Mouse (Mus musculus) heart, embryonic 16.5 days (tissue): ENCODE measurements around the gene Dnah8. TPM values are rescaled to one million over a fixed set of nuclear protein-coding genes. Genes with fewer than 3 reads are reported as not detected.

Source experiments
- ATAC-seq: fragments of 200-750 bp; cut with Nextera tagmentation; replicated peaks from 2 replicates; pipeline ENCODE4 v1.8.0; 2017; ENCODE audit warnings: moderate number of reproducible peaks; ENCODE audit not compliant: insufficient read depth, low FRiP score; ENCODE audit errors: extremely low read depth
- H3K27ac ChIP-seq: fragments of 300-500 bp; sonication (generic); 2 replicates; pipeline ENCODE4 v1.5.1; 2014; ENCODE audit warnings: mild to moderate bottlenecking, low read length, control low read depth, moderate library complexity
- H3K27me3 ChIP-seq: fragments of 300-500 bp; sonication (generic); 2 replicates; pipeline ENCODE4 v1.6.1; 2014; ENCODE audit warnings: low read length, mixed read lengths; ENCODE audit not compliant: control insufficient read depth, insufficient read depth
- H3K36me3 ChIP-seq: fragments of 300-500 bp; sonication (generic); 2 replicates; pipeline ENCODE4 v1.6.1; 2014; ENCODE audit not compliant: control insufficient read depth, insufficient read depth
- H3K4me1 ChIP-seq: fragments of 300-500 bp; sonication (generic); 2 replicates; pipeline ENCODE4 v1.6.1; 2014; ENCODE audit warnings: low read length, mixed read lengths; ENCODE audit not compliant: control insufficient read depth, insufficient read depth
- H3K4me2 ChIP-seq: fragments of 300-500 bp; sonication (generic); 2 replicates; pipeline ENCODE4 v1.6.1; 2014; ENCODE audit warnings: low read depth, mild to moderate bottlenecking, control low read depth, low read length
- H3K4me3 ChIP-seq: fragments of 300-500 bp; sonication (generic); 2 replicates; pipeline ENCODE4 v1.5.1; 2014; ENCODE audit warnings: mild to moderate bottlenecking, control low read depth, low read length
- H3K9ac ChIP-seq: fragments of 300-500 bp; sonication (generic); 2 replicates; pipeline ENCODE4 v1.6.1; 2014; ENCODE audit warnings: low read length, control low read depth
- H3K9me3 ChIP-seq: fragments of 300-500 bp; sonication (generic); replicated peaks from 2 replicates; pipeline ENCODE4 v1.6.1; 2016; ENCODE audit warnings: low read length; ENCODE audit not compliant: control insufficient read depth
- WGBS: fragments of 180-500 bp; shearing (Covaris S2); extraction: QIAGEN DNeasy Blood & Tissue Kit; methylation state at CpG from one replicate; pipeline ENCODE4 v1.1.7; 2014; 5-methylcytosine and 5-hydroxymethylcytosine counted together
- polyA plus RNA-seq: library from polyadenylated mRNA; unstranded; fragments of >200 nt; fragmentation: Nextera tagmentation; extraction: Ambion mirVana; gene quantifications from 2 replicates; pipeline ENCODE4 v1.2.1, GENCODE M21; 2015

The Dnah8 gene
- polyA plus RNA-seq, 1 experiment from 2014 or later, result 2.9 TPM

DNA sequence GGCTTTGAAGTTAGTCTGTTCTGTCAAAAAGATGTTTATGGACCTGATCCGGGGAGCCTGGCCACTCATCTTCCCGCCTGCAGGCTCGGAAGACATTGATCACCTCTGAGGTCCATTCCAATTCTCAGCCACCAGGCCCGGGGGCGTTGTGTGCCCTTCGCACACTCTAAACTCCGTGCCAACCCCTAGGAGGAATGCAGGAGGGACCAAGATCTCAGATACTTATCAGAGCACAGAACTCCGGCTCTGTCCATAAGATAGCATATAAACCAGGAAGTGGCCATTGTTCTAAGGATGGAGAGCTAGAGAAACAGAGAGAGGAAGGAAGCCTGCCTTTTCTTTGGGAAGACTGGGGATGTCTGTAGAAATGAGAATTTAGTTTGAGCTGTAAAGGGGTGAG, 259.4 kb downstream of the Dnah8 start:
- ATAC-seq, result no peak
- Histone ChIP-seq H3K4me3 (no peak overlapping the region), H3K4me1 (peaks cover 8% of the 10 kb centered on the region), H3K27me3 (no peaks in the 10 kb centered on the region), H3K36me3 (no peaks in the 10 kb centered on the region), H3K27ac (no peak overlapping the region), H3K4me2 (no peak overlapping the region), H3K9ac (no peak overlapping the region), H3K9me3 (no peaks in the 10 kb centered on the region; the same call in 1 of the 2 replicates)
- whole genome bisulfite sequencing, result 57% methylated on average over 8 of the region's 8 CpGs

- Histone ChIP-seq H3K36me3 (no peaks in the 10 kb centered on the region), H3K4me3 (no peak overlapping the region), H3K4me2 (no peak overlapping the region), H3K9me3 (no peaks in the 10 kb centered on the region), H3K27ac (no peak overlapping the region), H3K4me1 (no peaks in the 10 kb centered on the region), H3K27me3 (no peaks in the 10 kb centered on the region), H3K9ac (no peak overlapping the region)
- peak; percentile 32; the same call in 1 of the 2 replicates for ATAC-seq
- 28% methylated on average over 1 of the region's 1 CpGs for WGBS
These were observed 267.9 kb downstream of the Dnah8 start for GRCm38 (mm10) chr17:30892086-30892485.

DNA sequence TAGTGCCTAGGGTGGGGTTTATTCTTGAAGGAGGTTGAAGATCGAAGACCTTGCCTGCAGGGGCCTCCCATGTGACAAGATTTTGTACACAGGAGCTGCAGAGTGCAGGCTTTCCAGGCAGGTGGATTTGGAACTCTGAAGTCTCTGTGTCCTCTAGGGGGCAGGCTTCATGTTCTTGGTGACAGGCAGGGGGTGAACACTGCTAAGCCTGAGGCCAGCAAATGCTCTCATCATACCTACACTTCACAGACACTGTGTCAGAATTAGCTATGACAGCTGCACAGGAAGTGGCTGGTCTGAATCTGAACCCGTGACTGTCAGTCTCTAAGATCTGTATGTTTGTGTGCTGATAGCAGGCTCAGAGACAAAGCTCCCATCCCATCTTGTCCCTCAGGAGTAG, 268.6 kb downstream of the Dnah8 start:
- no peak; the same call in 1 of the 2 replicates for ATAC-seq
- Histone ChIP-seq H3K36me3 (no peaks in the 10 kb centered on the region), H3K4me1 (no peaks in the 10 kb centered on the region), H3K27me3 (0 out of 2 replicates have a peak, but pooled peaks cover under 1% of the 10 kb centered on the region), H3K9me3 (no peaks in the 10 kb centered on the region), H3K4me2 (no peak overlapping the region), H3K4me3 (no peak overlapping the region), H3K9ac (no peak overlapping the region), H3K27ac (no peak overlapping the region)
- WGBS, result 20% methylated on average over 2 of the region's 2 CpGs

- H3K4me3 ChIP-seq, result no peak overlapping the region
- 0 out of 2 replicates have a peak, but pooled peaks cover 6% of the 10 kb centered on the region for H3K9me3 ChIP-seq
- H3K4me1 ChIP-seq, result peaks cover 4% of the 10 kb centered on the region; the same call in 1 of the 2 replicates
- no peaks in the 10 kb centered on the region for H3K36me3 ChIP-seq
- H3K27me3 ChIP-seq, result peaks cover 30% of the 10 kb centered on the region
- 3% methylated on average over 2 of the region's 2 CpGs for WGBS
- no peak overlapping the region for H3K9ac ChIP-seq
- no peak overlapping the region for H3K27ac ChIP-seq
- ATAC-seq, result no peak
- no peak overlapping the region for H3K4me2 ChIP-seq
These were observed 272.9 kb downstream of the Dnah8 start for GRCm38 (mm10) chr17:30897075-30897474.

GRCm38 (mm10) chr17:30901627-30902026, 277.5 kb downstream of the Dnah8 start, which contains the start of gene Glp1r:
Glp1r (plus strand) TSS chr17:30901817.
- no peak; the same call in 1 of the 2 replicates for ATAC-seq
- H3K36me3 ChIP-seq, result no peaks in the 10 kb centered on the region
- H3K27ac ChIP-seq, result no peak within 1 kb of the TSS
- peaks cover 39% of the 10 kb centered on the region for H3K27me3 ChIP-seq
- H3K4me3 ChIP-seq, result peak within 1 kb of the TSS; percentile 55
- peaks cover 4% of the 10 kb centered on the region; the same call in 1 of the 2 replicates for H3K4me1 ChIP-seq
- peak within 1 kb of the TSS; percentile 53; the same call in 1 of the 2 replicates for H3K9ac ChIP-seq
- H3K9me3 ChIP-seq, result 0 out of 2 replicates have a peak, but pooled peaks cover 6% of the 10 kb centered on the region
- WGBS, result under 1% methylated on average over 35 of the region's 37 CpGs
- peak within 1 kb of the TSS; percentile 81 for H3K4me2 ChIP-seq

GRCm38 (mm10) chr17:30904096-30904495, 279.9 kb downstream of the Dnah8 start:
- no peak for ATAC-seq
- no peak overlapping the region for H3K9ac ChIP-seq
- H3K9me3 ChIP-seq, result 0 out of 2 replicates have a peak, but pooled peaks cover 3% of the 10 kb centered on the region
- peaks cover 37% of the 10 kb centered on the region for H3K27me3 ChIP-seq
- no peak overlapping the region for H3K4me3 ChIP-seq
- peaks cover 4% of the 10 kb centered on the region; the same call in 1 of the 2 replicates for H3K4me1 ChIP-seq
- WGBS, result 59% methylated on average over 2 of the region's 2 CpGs
- no peak overlapping the region for H3K27ac ChIP-seq
- no peak overlapping the region for H3K4me2 ChIP-seq
- H3K36me3 ChIP-seq, result no peaks in the 10 kb centered on the region

DNA sequence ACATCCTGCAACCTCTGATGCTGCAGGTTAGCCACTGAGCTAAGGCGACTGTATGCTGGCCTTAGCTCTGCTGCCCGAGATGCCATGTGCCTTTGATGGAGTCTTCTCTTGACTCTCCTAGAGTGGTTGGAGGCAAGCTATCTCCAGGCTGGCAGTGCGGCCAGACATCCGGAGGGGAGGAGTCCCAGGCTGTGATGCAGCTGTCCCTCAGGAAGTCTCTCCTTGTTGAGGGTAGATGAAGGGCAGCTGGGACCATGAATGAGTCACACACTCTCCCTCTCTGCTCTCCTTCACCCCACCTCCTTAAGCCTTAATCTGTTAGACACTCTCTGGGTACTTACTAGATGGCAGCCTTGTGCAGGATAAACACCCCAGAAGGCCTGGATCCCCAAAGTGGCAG, 283.4 kb downstream of the Dnah8 start:
- ATAC-seq, result no peak
- Histone ChIP-seq H3K4me1 (no peaks in the 10 kb centered on the region), H3K4me2 (no peak overlapping the region), H3K4me3 (no peak overlapping the region), H3K27me3 (peaks cover 9% of the 10 kb centered on the region), H3K36me3 (no peaks in the 10 kb centered on the region), H3K27ac (no peak overlapping the region), H3K9ac (no peak overlapping the region), H3K9me3 (no peaks in the 10 kb centered on the region)
- 36% methylated on average over 4 of the region's 4 CpGs for WGBS

GRCm38 (mm10) chr17:30910866-30911731, 286.9 kb downstream of the Dnah8 start:
- peaks cover 5% of the 10 kb centered on the region for H3K27me3 ChIP-seq
- no peak overlapping the region for H3K4me2 ChIP-seq
- no peak overlapping the region for H3K27ac ChIP-seq
- 63% methylated on average over 27 of the region's 27 CpGs for WGBS
- no peaks in the 10 kb centered on the region for H3K36me3 ChIP-seq
- H3K4me1 ChIP-seq, result no peaks in the 10 kb centered on the region
- no peak overlapping the region for H3K9ac ChIP-seq
- no peak overlapping the region for H3K4me3 ChIP-seq
- ATAC-seq, result no peak
- H3K9me3 ChIP-seq, result no peaks in the 10 kb centered on the region

- WGBS, result 43% methylated on average over 8 of the region's 8 CpGs
- H3K9ac ChIP-seq, result no peak overlapping the region
- no peak overlapping the region for H3K27ac ChIP-seq
- ATAC-seq, result no peak
- peaks cover 5% of the 10 kb centered on the region for H3K27me3 ChIP-seq
- no peaks in the 10 kb centered on the region for H3K9me3 ChIP-seq
- no peak overlapping the region for H3K4me2 ChIP-seq
- H3K36me3 ChIP-seq, result no peaks in the 10 kb centered on the region
- H3K4me3 ChIP-seq, result no peak overlapping the region
- H3K4me1 ChIP-seq, result no peaks in the 10 kb centered on the region
These were observed 287.6 kb downstream of the Dnah8 start for GRCm38 (mm10) chr17:30911732-30912088.
